25 mouse cellular contexts compared by ENCODE assay signal in the genomic region with DNA sequence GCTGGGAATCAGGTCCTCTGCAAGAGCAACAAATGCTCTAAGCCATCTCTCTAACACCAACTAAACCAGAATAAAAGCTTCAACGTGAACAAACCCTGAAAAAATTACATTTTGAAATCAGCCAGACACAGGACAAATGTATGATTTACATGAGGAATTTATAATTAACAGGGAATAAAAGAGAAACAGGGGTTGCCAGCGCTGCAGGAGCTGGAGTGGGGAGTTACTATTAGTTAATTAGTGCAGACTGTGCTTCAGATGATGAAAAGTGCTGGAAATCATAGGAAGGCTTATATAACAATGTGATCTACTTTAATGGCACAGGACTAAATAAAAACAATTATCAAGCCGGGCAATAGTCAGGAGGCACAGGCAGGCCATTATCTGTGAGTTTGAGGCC. TPM values are rescaled to one million over a fixed set of nuclear protein-coding genes. Genes with fewer than 3 reads are reported as not detected.
"Had no signal": no experiment of that assay in that cellular context is flagged by ENCODE, and none has a peak within 500 bp of the region (broad histone marks: within the 10 kb centered on the region; RNA-seq: fewer than 3 reads in every experiment).

No protein-coding gene starts in this region.

- H3K27ac ChIP-seq: heart, embryonic 10.5 days; hindbrain, embryonic 10.5 days; hindbrain, embryonic 12.5 days; hindbrain, embryonic 14.5 days; intestine, embryonic 15.5 days; left cerebral cortex, adult 2 months; limb, embryonic 10.5 days; limb, embryonic 12.5 days; liver, embryonic 13.5 days; liver, embryonic 15.5 days had no signal

- H3K4me2 ChIP-seq: heart, embryonic 12.5 days; hindbrain, embryonic 12.5 days; hindbrain, embryonic 14.5 days; intestine, embryonic 15.5 days; limb, embryonic 12.5 days; liver, embryonic 11.5 days; liver, embryonic 13.5 days; liver, embryonic 15.5 days had no signal

- H3K27me3 ChIP-seq: heart, embryonic 12.5 days; hindbrain, embryonic 12.5 days; intestine, embryonic 15.5 days; limb, embryonic 12.5 days; liver, embryonic 13.5 days; liver, embryonic 15.5 days had no signal

- H3K9ac ChIP-seq: heart, embryonic 12.5 days; hindbrain, embryonic 12.5 days; hindbrain, embryonic 14.5 days; intestine, embryonic 15.5 days; limb, embryonic 12.5 days; liver, embryonic 13.5 days; liver, embryonic 15.5 days; liver, postnatal 0 days had no signal

- H3K36me3 ChIP-seq: heart, embryonic 12.5 days; hindbrain, embryonic 12.5 days; intestine, embryonic 15.5 days; limb, embryonic 12.5 days; liver, embryonic 15.5 days had no signal

- H3K9me3 ChIP-seq: heart, embryonic 10.5 days; heart, embryonic 12.5 days; hindbrain, embryonic 10.5 days; hindbrain, embryonic 12.5 days; intestine, embryonic 15.5 days; limb, embryonic 10.5 days; limb, embryonic 12.5 days; liver, embryonic 13.5 days; liver, embryonic 15.5 days had no signal

- DNase-seq: gastrocnemius, postnatal 14 days; gastrocnemius, postnatal 36 days; heart, adult 18-20 months; heart, postnatal 10 days; heart, postnatal 4 days; kidney, postnatal 14 days; kidney, postnatal 36 days; layer of hippocampus, adult 9-11 months; liver; liver, embryonic 13.5 days; liver, postnatal 0 days had no signal

- H3K4me1 ChIP-seq: heart, embryonic 12.5 days; hindbrain, embryonic 10.5 days; hindbrain, embryonic 12.5 days; intestine, embryonic 15.5 days; limb, embryonic 10.5 days; limb, embryonic 12.5 days had no signal

- ATAC-seq: hindbrain, embryonic 16.5 days; inflammation-experienced regulatory T-cells, adult 6 months; intestine, embryonic 15.5 days; intestine, postnatal 0 days; liver, postnatal 0 days had no signal

- H3K4me3 ChIP-seq: heart, embryonic 10.5 days; heart, embryonic 12.5 days; hindbrain, embryonic 10.5 days; hindbrain, embryonic 12.5 days; intestine, embryonic 15.5 days; left cerebral cortex, adult 2 months; limb, embryonic 10.5 days; limb, embryonic 12.5 days; liver, embryonic 13.5 days; liver, embryonic 15.5 days had no signal

RNA-seq across cellular contexts. Expression of a gene that starts 54.3 kb away (rescaled TPM):
- polyA plus RNA-seq: inflammation-experienced regulatory T-cells, adult 6 months had no signal
